Mouse (Mus musculus) heart, postnatal 0 days (tissue): ENCODE results near the gene 2310011J03Rik. TPM values are rescaled to one million over a fixed set of nuclear protein-coding genes. Genes with fewer than 3 reads are reported as not detected.

Source experiments
- ATAC-seq: fragments of 200-750 bp; cut with Nextera tagmentation; 2 replicates; pipeline ENCODE4 v1.8.0; 2017; ENCODE audit warnings: low read depth, moderate number of reproducible peaks, moderate library complexity; ENCODE audit not compliant: insufficient read depth
- DNase-seq: peaks from one replicate; pipeline ENCODE4 v3.0.0-alpha.2; 2016; ENCODE audit warnings: low spot score
- H3K27ac ChIP-seq: fragments of 300-500 bp; sonication (generic); 2 replicates; pipeline ENCODE4 v1.5.1; 2014; ENCODE audit warnings: low read depth, mild to moderate bottlenecking
- H3K27me3 ChIP-seq: fragments of 300-500 bp; sonication (generic); 2 replicates; pipeline ENCODE4 v1.6.1; 2014; ENCODE audit warnings: low read length, mixed read lengths; ENCODE audit not compliant: control insufficient read depth, insufficient read depth
- H3K36me3 ChIP-seq: fragments of 300-500 bp; sonication (generic); replicated peaks from 2 replicates; pipeline ENCODE4 v1.6.1; 2014; ENCODE audit warnings: low read length, mixed read lengths; ENCODE audit not compliant: control insufficient read depth, insufficient read depth
- H3K4me1 ChIP-seq: fragments of 300-500 bp; sonication (generic); 2 replicates; pipeline ENCODE4 v1.6.1; 2014; ENCODE audit warnings: antibody characterized with exemption; ENCODE audit not compliant: control insufficient read depth, insufficient read depth
- H3K4me2 ChIP-seq: fragments of 300-500 bp; sonication (generic); 2 replicates; pipeline ENCODE4 v1.6.1; 2014; ENCODE audit warnings: low read depth, mild to moderate bottlenecking, low read length, moderate library complexity
- H3K4me3 ChIP-seq: fragments of 300-500 bp; sonication (generic); 2 replicates; pipeline ENCODE4 v1.5.1; 2014; ENCODE audit warnings: low read depth, low read length
- H3K9ac ChIP-seq: fragments of 300-500 bp; sonication (generic); replicated peaks from 2 replicates; pipeline ENCODE4 v1.6.1; 2014; ENCODE audit warnings: low read depth, low read length, mixed read lengths
- H3K9me3 ChIP-seq: fragments of 300-500 bp; sonication (generic); replicated peaks from 2 replicates; pipeline ENCODE4 v1.6.1; 2016; ENCODE audit warnings: low read length; ENCODE audit not compliant: control insufficient read depth
- CTCF ChIP-seq: IDR thresholded peaks from 2 replicates; pipeline ENCODE4 v1.5.1; 2016; ENCODE audit warnings: antibody characterized with exemption, control low read depth, low read depth
- EP300 ChIP-seq: IDR thresholded peaks from 2 replicates; pipeline ENCODE4 v1.6.1; 2016; ENCODE audit warnings: antibody characterized with exemption, low read depth
- WGBS: fragments of 180-500 bp; shearing (Covaris S2); extraction: QIAGEN DNeasy Blood & Tissue Kit; methylation state at CpG from one replicate; pipeline ENCODE4 v1.1.7; 2014; 5-methylcytosine and 5-hydroxymethylcytosine counted together
- polyA plus RNA-seq: library from polyadenylated mRNA; unstranded; fragments of >200 nt; fragmentation: Nextera tagmentation; extraction: Ambion mirVana; gene quantifications from 2 replicates; pipeline ENCODE4 v1.2.1, GENCODE M21; 2015
- total RNA-seq: library from RNA; depleted of rRNA; stranded (reverse); fragments of >200 nt; gene quantifications from 2 replicates; pipeline ENCODE4 v1.2.3, GENCODE M21; 2014; ENCODE audit warnings: low replicate concordance

2310011J03Rik gene
- total and polyA plus RNA-seq, 2 experiments from 2014 or later: 13.5 to 37.4 TPM

GRCm38 (mm10) chr10:80336263-80336662, 15.9 kb upstream of the 2310011J03Rik start:
- TF ChIP-seq EP300 (no peak), CTCF (no peak)
- Histone ChIP-seq H3K36me3 (no peaks in the 10 kb centered on the region), H3K27me3 (peaks cover 41% of the 10 kb centered on the region), H3K9ac (no peak overlapping the region), H3K4me2 (no peak overlapping the region), H3K9me3 (no peaks in the 10 kb centered on the region), H3K4me1 (no peaks in the 10 kb centered on the region), H3K27ac (no peak overlapping the region), H3K4me3 (no peak overlapping the region)
- DNase-seq: no peak
- ATAC-seq: no peak
- 86% methylated on average over 12 of the region's 12 CpGs for WGBS

- DNase-seq (no peak), ATAC-seq (no peak)
- H3K36me3 ChIP-seq: no peaks in the 10 kb centered on the region
- H3K4me1 ChIP-seq: peaks cover 4% of the 10 kb centered on the region; the same call in 1 of the 2 replicates
- TF ChIP-seq CTCF: no peak
- TF ChIP-seq EP300: no peak
- WGBS: 85% methylated on average over 5 of the region's 5 CpGs
- no peaks in the 10 kb centered on the region for H3K9me3 ChIP-seq
- H3K4me2 ChIP-seq: no peak overlapping the region
- no peak overlapping the region for H3K27ac ChIP-seq
- H3K4me3 ChIP-seq: no peak overlapping the region
- no peak overlapping the region for H3K9ac ChIP-seq
- H3K27me3 ChIP-seq: peaks cover 37% of the 10 kb centered on the region
These were observed 12.2 kb upstream of the 2310011J03Rik start for GRCm38 (mm10) chr10:80332525-80332989.

- peaks cover 4% of the 10 kb centered on the region; the same call in 1 of the 2 replicates for H3K4me1 ChIP-seq
- H3K27me3 ChIP-seq: peaks cover 37% of the 10 kb centered on the region
- no peak overlapping the region for H3K4me2 ChIP-seq
- H3K36me3 ChIP-seq: no peaks in the 10 kb centered on the region
- no peak for ATAC-seq
- DNase-seq: no peak
- no peaks in the 10 kb centered on the region for H3K9me3 ChIP-seq
- no peak overlapping the region for H3K9ac ChIP-seq
- WGBS: 66% methylated on average over 10 of the region's 10 CpGs
- H3K4me3 ChIP-seq: no peak overlapping the region
- no peak overlapping the region for H3K27ac ChIP-seq
- TF ChIP-seq EP300: no peak
- TF ChIP-seq CTCF: no peak
These were observed 11.5 kb upstream of the 2310011J03Rik start for GRCm38 (mm10) chr10:80331636-80332524.

GRCm38 (mm10) chr10:80330888-80331287, 10.6 kb upstream of the 2310011J03Rik start:
- Histone ChIP-seq H3K9me3 (no peaks in the 10 kb centered on the region), H3K4me2 (no peak overlapping the region), H3K27ac (no peak overlapping the region), H3K9ac (no peak overlapping the region), H3K4me1 (peaks cover 4% of the 10 kb centered on the region; the same call in 1 of the 2 replicates), H3K36me3 (no peaks in the 10 kb centered on the region), H3K27me3 (peaks cover 37% of the 10 kb centered on the region), H3K4me3 (no peak overlapping the region)
- 48% methylated on average over 2 of the region's 2 CpGs for WGBS
- ATAC-seq (no peak), DNase-seq (no peak)
- TF ChIP-seq CTCF (no peak), EP300 (no peak)

GRCm38 (mm10) chr10:80330084-80330483, 9.7 kb upstream of the 2310011J03Rik start:
- peaks cover 4% of the 10 kb centered on the region; the same call in 1 of the 2 replicates for H3K4me1 ChIP-seq
- peak overlapping the region; percentile 33 for H3K4me3 ChIP-seq
- TF ChIP-seq EP300: no peak
- no peak for TF ChIP-seq CTCF
- no peaks in the 10 kb centered on the region for H3K9me3 ChIP-seq
- ATAC-seq: no peak
- peaks cover 37% of the 10 kb centered on the region for H3K27me3 ChIP-seq
- WGBS: 2% methylated on average over 41 of the region's 41 CpGs
- no peak overlapping the region for H3K27ac ChIP-seq
- peak overlapping the region; percentile 62 for H3K4me2 ChIP-seq
- no peak overlapping the region for H3K9ac ChIP-seq
- no peaks in the 10 kb centered on the region for H3K36me3 ChIP-seq
- no peak for DNase-seq
